Mouse (Mus musculus): ENCODE results near the gene Ube2n. TPM values are rescaled to one million over a fixed set of nuclear protein-coding genes. Genes with fewer than 3 reads are reported as not detected.

Ube2n gene
- polyA plus RNA-seq, 1 experiment from 2014 or later = 395 TPM

GRCm38 (mm10) chr10:95515293-95515931 is 467 bp downstream of the Ube2n start:
- peak; percentile 72 for ATAC-seq
- Histone ChIP-seq H3K36me3 (ENCODE audit: control insufficient read depth, insufficient read depth, low read length) (no peaks in the 10 kb centered on the region), H3K27ac (ENCODE audit: low read depth, low read length) (peak overlapping the region; percentile 98), H3K9ac (ENCODE audit: low read depth, low read length) (peak overlapping the region; percentile 83), H3K4me1 (ENCODE audit: control insufficient read depth, insufficient read depth, low read depth, low read length) (peaks cover 13% of the 10 kb centered on the region), H3K27me3 (replicated peaks; ENCODE audit: control insufficient read depth, insufficient read depth, low read length) (no peaks in the 10 kb centered on the region), H3K9me3 (ENCODE audit: control insufficient read depth, low read length) (no peaks in the 10 kb centered on the region), H3K4me2 (ENCODE audit: low read length) (peak overlapping the region; percentile 84), H3K4me3 (ENCODE audit: low read length) (peak overlapping the region; percentile 71)
- whole genome bisulfite sequencing = 0% methylated on average over 37 of the region's 80 CpGs

- no peak for ATAC-seq
- 93% methylated on average over 6 of the region's 6 CpGs for WGBS
- H3K4me2 ChIP-seq (ENCODE audit: low read length) = no peak overlapping the region
Observed at GRCm38 (mm10) chr10:95517656-95518055, 2.7 kb downstream of the Ube2n start.

GRCm38 (mm10) chr10:95525037-95525675 is 10.2 kb downstream of the Ube2n start:
- ATAC-seq = no peak
- peaks cover 3% of the 10 kb centered on the region; the same call in 1 of the 2 replicates for H3K4me1 ChIP-seq (ENCODE audit: control insufficient read depth, insufficient read depth, low read depth, low read length)
- H3K9me3 ChIP-seq (ENCODE audit: control insufficient read depth, low read length) = no peaks in the 10 kb centered on the region
- H3K36me3 ChIP-seq (ENCODE audit: control insufficient read depth, insufficient read depth, low read length) = 0 out of 2 replicates have a peak, but pooled peaks cover 2% of the 10 kb centered on the region
- 76% methylated on average over 6 of the region's 6 CpGs for WGBS
- H3K27me3 ChIP-seq (replicated peaks; ENCODE audit: control insufficient read depth, insufficient read depth, low read length) = no peaks in the 10 kb centered on the region
- no peak overlapping the region for H3K9ac ChIP-seq (ENCODE audit: low read depth, low read length)
- no peak overlapping the region for H3K27ac ChIP-seq (ENCODE audit: low read depth, low read length)
- no peak overlapping the region for H3K4me2 ChIP-seq (ENCODE audit: low read length)
- no peak overlapping the region for H3K4me3 ChIP-seq (ENCODE audit: low read length)

More at GRCm38 (mm10) chr10:95517656-95518055, 2.7 kb downstream of the Ube2n start:
- no peak overlapping the region for H3K9ac ChIP-seq (ENCODE audit: low read depth, low read length)
- H3K27ac ChIP-seq (ENCODE audit: low read depth, low read length) = no peak overlapping the region
- peaks cover 13% of the 10 kb centered on the region for H3K4me1 ChIP-seq (ENCODE audit: control insufficient read depth, insufficient read depth, low read depth, low read length)
- H3K4me3 ChIP-seq (ENCODE audit: low read length) = no peak overlapping the region
- no peaks in the 10 kb centered on the region for H3K9me3 ChIP-seq (ENCODE audit: control insufficient read depth, low read length)
- H3K36me3 ChIP-seq (ENCODE audit: control insufficient read depth, insufficient read depth, low read length) = 0 out of 2 replicates have a peak, but pooled peaks cover 1% of the 10 kb centered on the region
- no peaks in the 10 kb centered on the region for H3K27me3 ChIP-seq (replicated peaks; ENCODE audit: control insufficient read depth, insufficient read depth, low read length)

GRCm38 (mm10) chr10:95525871-95526270 is 10.9 kb downstream of the Ube2n start:
- H3K4me1 ChIP-seq (ENCODE audit: control insufficient read depth, insufficient read depth, low read depth, low read length) = peaks cover 6% of the 10 kb centered on the region
- ATAC-seq = no peak
- H3K36me3 ChIP-seq (ENCODE audit: control insufficient read depth, insufficient read depth, low read length) = 0 out of 2 replicates have a peak, but pooled peaks cover 2% of the 10 kb centered on the region
- no peak overlapping the region for H3K27ac ChIP-seq (ENCODE audit: low read depth, low read length)
- H3K4me2 ChIP-seq (ENCODE audit: low read length) = no peak overlapping the region
- WGBS = 94% methylated on average over 5 of the region's 5 CpGs
- no peak overlapping the region for H3K9ac ChIP-seq (ENCODE audit: low read depth, low read length)
- H3K4me3 ChIP-seq (ENCODE audit: low read length) = no peak overlapping the region
- H3K9me3 ChIP-seq (ENCODE audit: control insufficient read depth, low read length) = no peaks in the 10 kb centered on the region
- H3K27me3 ChIP-seq (replicated peaks; ENCODE audit: control insufficient read depth, insufficient read depth, low read length) = no peaks in the 10 kb centered on the region

GRCm38 (mm10) chr10:95526495-95527122 is 11.7 kb downstream of the Ube2n start:
- WGBS = 75% methylated on average over 5 of the region's 5 CpGs
- H3K4me3 ChIP-seq (ENCODE audit: low read length) = no peak overlapping the region
- no peaks in the 10 kb centered on the region for H3K27me3 ChIP-seq (replicated peaks; ENCODE audit: control insufficient read depth, insufficient read depth, low read length)
- no peaks in the 10 kb centered on the region for H3K9me3 ChIP-seq (ENCODE audit: control insufficient read depth, low read length)
- H3K36me3 ChIP-seq (ENCODE audit: control insufficient read depth, insufficient read depth, low read length) = 0 out of 2 replicates have a peak, but pooled peaks cover 2% of the 10 kb centered on the region
- H3K27ac ChIP-seq (ENCODE audit: low read depth, low read length) = no peak overlapping the region
- no peak overlapping the region for H3K9ac ChIP-seq (ENCODE audit: low read depth, low read length)
- no peak for ATAC-seq
- H3K4me2 ChIP-seq (ENCODE audit: low read length) = no peak overlapping the region
- H3K4me1 ChIP-seq (ENCODE audit: control insufficient read depth, insufficient read depth, low read depth, low read length) = peaks cover 6% of the 10 kb centered on the region

GRCm38 (mm10) chr10:95530551-95531121 is 15.7 kb downstream of the Ube2n start:
- Histone ChIP-seq H3K27ac (ENCODE audit: low read depth, low read length) (0 out of 2 replicates have a peak overlapping the region, but pooled peaks have one; percentile 42), H3K4me1 (ENCODE audit: control insufficient read depth, insufficient read depth, low read depth, low read length) (peaks cover 8% of the 10 kb centered on the region), H3K9me3 (ENCODE audit: control insufficient read depth, low read length) (no peaks in the 10 kb centered on the region), H3K4me2 (ENCODE audit: low read length) (no peak overlapping the region), H3K4me3 (ENCODE audit: low read length) (no peak overlapping the region), H3K36me3 (ENCODE audit: control insufficient read depth, insufficient read depth, low read length) (no peaks in the 10 kb centered on the region), H3K9ac (ENCODE audit: low read depth, low read length) (no peak overlapping the region), H3K27me3 (replicated peaks; ENCODE audit: control insufficient read depth, insufficient read depth, low read length) (no peaks in the 10 kb centered on the region)
- WGBS = 47% methylated on average over 2 of the region's 2 CpGs
- 0 out of 2 replicates have a peak, but pooled peaks have one; percentile 19 for ATAC-seq

GRCm38 (mm10) chr10:95532916-95533315 is 18.0 kb downstream of the Ube2n start:
- Histone ChIP-seq H3K4me1 (ENCODE audit: control insufficient read depth, insufficient read depth, low read depth, low read length) (peaks cover 5% of the 10 kb centered on the region; the same call in 1 of the 2 replicates), H3K9ac (ENCODE audit: low read depth, low read length) (no peak overlapping the region), H3K4me2 (ENCODE audit: low read length) (no peak overlapping the region), H3K27me3 (replicated peaks; ENCODE audit: control insufficient read depth, insufficient read depth, low read length) (no peaks in the 10 kb centered on the region), H3K36me3 (ENCODE audit: control insufficient read depth, insufficient read depth, low read length) (no peaks in the 10 kb centered on the region), H3K27ac (ENCODE audit: low read depth, low read length) (no peak overlapping the region), H3K9me3 (ENCODE audit: control insufficient read depth, low read length) (no peaks in the 10 kb centered on the region), H3K4me3 (ENCODE audit: low read length) (no peak overlapping the region)
- no peak for ATAC-seq
- WGBS = 92% methylated on average over 5 of the region's 5 CpGs

GRCm38 (mm10) chr10:95533382-95533781 is 18.4 kb downstream of the Ube2n start:
- H3K9ac ChIP-seq (ENCODE audit: low read depth, low read length) = no peak overlapping the region
- no peak overlapping the region for H3K4me3 ChIP-seq (ENCODE audit: low read length)
- WGBS = 77% methylated on average over 7 of the region's 7 CpGs
- H3K27me3 ChIP-seq (replicated peaks; ENCODE audit: control insufficient read depth, insufficient read depth, low read length) = no peaks in the 10 kb centered on the region
- peaks cover 5% of the 10 kb centered on the region; the same call in 1 of the 2 replicates for H3K4me1 ChIP-seq (ENCODE audit: control insufficient read depth, insufficient read depth, low read depth, low read length)
- H3K27ac ChIP-seq (ENCODE audit: low read depth, low read length) = no peak overlapping the region
- ATAC-seq = 0 out of 2 replicates have a peak, but pooled peaks have one; percentile 24
- no peaks in the 10 kb centered on the region for H3K36me3 ChIP-seq (ENCODE audit: control insufficient read depth, insufficient read depth, low read length)
- H3K4me2 ChIP-seq (ENCODE audit: low read length) = no peak overlapping the region
- H3K9me3 ChIP-seq (ENCODE audit: control insufficient read depth, low read length) = no peaks in the 10 kb centered on the region

All from hindbrain, embryonic 16.5 days (tissue).